Mouse (Mus musculus) MEL (cell line): ENCODE results near the gene Wnt3. TPM values are rescaled to one million over a fixed set of nuclear protein-coding genes. Genes with fewer than 3 reads are reported as not detected.

Experiments used
- DNase-seq: peaks from one replicate; pipeline ENCODE4 v3.0.0; 2011; ENCODE audit warnings: low read depth, low spot score
- H3K27ac ChIP-seq: 2 replicates; pipeline ENCODE4 v1.5.1; 2012; ENCODE audit warnings: low read depth, mild to moderate bottlenecking, control low read depth, low read length, moderate library complexity; ENCODE audit not compliant: control insufficient read depth
- H3K27me3 ChIP-seq, 2 experiments: fragments of 150-350 bp in 1 of 2; sonication (generic) in 1 of 2; 2 replicates each; pipeline ENCODE4 v1.6.1; 2012; ENCODE audit warnings: low read length in 2 of 2, mild to moderate bottlenecking in 2 of 2, improper control_type of control experiment in 1 of 2, moderate library complexity in 1 of 2; ENCODE audit not compliant: insufficient read depth in 2 of 2, control insufficient read depth in 1 of 2
- H3K36me3 ChIP-seq, 2 experiments: 2 replicates each; pipeline ENCODE4 v1.6.1; 2012 to 2014; ENCODE audit warnings: low read length in 2 of 2, improper control_type of control experiment in 1 of 2, inconsistent platforms in 1 of 2, mild to moderate bottlenecking in 1 of 2; ENCODE audit not compliant: insufficient read depth in 2 of 2, control insufficient read depth in 1 of 2
- H3K4me1 ChIP-seq, 2 experiments: fragments of 150-350 bp in 1 of 2; sonication (generic) in 1 of 2; 2 replicates each; pipeline ENCODE4 v1.6.1; 2012; ENCODE audit warnings: low read length in 2 of 2, improper control_type of control experiment in 1 of 2, mild to moderate bottlenecking in 1 of 2; ENCODE audit not compliant: insufficient read depth in 2 of 2, control insufficient read depth in 1 of 2
- H3K4me3 ChIP-seq, 2 experiments: fragments of 150-350 bp in 1 of 2; sonication (generic) in 1 of 2; 2 replicates each; pipeline ENCODE4 v1.5.1; 2012; ENCODE audit warnings: low read depth in 2 of 2, low read length in 2 of 2, mild to moderate bottlenecking in 2 of 2, moderate library complexity in 2 of 2, control low read depth in 1 of 2, improper control_type of control experiment in 1 of 2; ENCODE audit not compliant: control insufficient read depth in 1 of 2, insufficient read depth in 1 of 2
- H3K79me2 ChIP-seq: 2 replicates; pipeline ENCODE4 v1.6.1; 2012; ENCODE audit warnings: mild to moderate bottlenecking, low read length, moderate library complexity; ENCODE audit not compliant: control insufficient read depth, poor library complexity, insufficient read depth
- H3K9ac ChIP-seq: 2 replicates; pipeline ENCODE4 v1.6.1; 2012; ENCODE audit warnings: low read depth, mild to moderate bottlenecking, control low read depth, low read length, moderate library complexity; ENCODE audit not compliant: control insufficient read depth, poor library complexity, severe bottlenecking
- H3K9me3 ChIP-seq: fragments of 150-350 bp; sonication (generic); replicated peaks from 2 replicates; pipeline ENCODE4 v1.6.1; 2012; ENCODE audit warnings: mild to moderate bottlenecking, low read length, improper control_type of control experiment, moderate library complexity; ENCODE audit not compliant: insufficient read depth
- CTCF ChIP-seq, 3 experiments: IDR thresholded peaks in 2 of 3; conservative IDR thresholded peaks in 1 of 3; 2 replicates each; pipeline ENCODE4 v1.5.1; 2011 to 2012; ENCODE audit warnings: low read length in 3 of 3, low read depth in 2 of 3, mild to moderate bottlenecking in 2 of 3, improper control_type of control experiment in 1 of 3, inconsistent platforms in 1 of 3, mixed read lengths in 1 of 3, moderate library complexity in 1 of 3; ENCODE audit not compliant: control insufficient read depth in 1 of 3, insufficient read depth in 1 of 3, poor library complexity in 1 of 3, severe bottlenecking in 1 of 3
- E2F4 ChIP-seq: IDR thresholded peaks from 2 replicates; pipeline ENCODE4 v1.6.1; 2011; ENCODE audit warnings: low read depth, low read length, improper control_type of control experiment, borderline replicate concordance
- ELF1 ChIP-seq: IDR thresholded peaks from 2 replicates; pipeline ENCODE4 v1.6.1; 2014; ENCODE audit warnings: low read depth, mild to moderate bottlenecking, inconsistent platforms, low read length, improper control_type of control experiment, moderate library complexity
- GABPA ChIP-seq: IDR thresholded peaks from 2 replicates; pipeline ENCODE4 v1.6.1; 2012; ENCODE audit warnings: low read depth, mild to moderate bottlenecking, inconsistent platforms, low read length, improper control_type of control experiment, moderate library complexity
- HCFC1 ChIP-seq: IDR thresholded peaks from 2 replicates; pipeline ENCODE4 v1.6.1; 2012; ENCODE audit warnings: low read depth, mild to moderate bottlenecking, inconsistent platforms, low read length, improper control_type of control experiment, moderate library complexity
- MAFK ChIP-seq: IDR thresholded peaks from 2 replicates; pipeline ENCODE4 v1.6.1; 2011; ENCODE audit warnings: low read depth, mild to moderate bottlenecking, low read length, improper control_type of control experiment, borderline replicate concordance
- MAX ChIP-seq: IDR thresholded peaks from 2 replicates; pipeline ENCODE4 v1.6.1; 2011; ENCODE audit warnings: low read length, improper control_type of control experiment
- MAZ ChIP-seq: IDR thresholded peaks from 2 replicates; pipeline ENCODE4 v1.6.1; 2012; ENCODE audit warnings: low read depth, mild to moderate bottlenecking, inconsistent platforms, low read length, improper control_type of control experiment
- MXI1 ChIP-seq: IDR thresholded peaks from 2 replicates; pipeline ENCODE4 v1.6.1; 2011; ENCODE audit warnings: mild to moderate bottlenecking, low read depth, low read length, improper control_type of control experiment
- MYB ChIP-seq: IDR thresholded peaks from 2 replicates; pipeline ENCODE4 v1.6.1; 2011; ENCODE audit warnings: mild to moderate bottlenecking, low read depth, low read length, improper control_type of control experiment
- NELFE ChIP-seq: IDR thresholded peaks from 2 replicates; pipeline ENCODE4 v1.6.1; 2011; ENCODE audit warnings: low read depth, low read length, improper control_type of control experiment
- NRF1 ChIP-seq: IDR thresholded peaks from 2 replicates; pipeline ENCODE4 v1.6.1; 2014; ENCODE audit warnings: low read depth, mild to moderate bottlenecking, inconsistent platforms, low read length, improper control_type of control experiment, moderate library complexity; ENCODE audit not compliant: poor library complexity, insufficient read depth, severe bottlenecking
- POLR2AphosphoS2 ChIP-seq: IDR thresholded peaks from 2 replicates; pipeline ENCODE4 v1.6.1; 2011; ENCODE audit warnings: low read length, improper control_type of control experiment
- RAD21 ChIP-seq: IDR thresholded peaks from 2 replicates; pipeline ENCODE4 v1.6.1; 2011; ENCODE audit warnings: mild to moderate bottlenecking, low read depth, low read length, improper control_type of control experiment
- SMC3 ChIP-seq: IDR thresholded peaks from 2 replicates; pipeline ENCODE4 v1.6.1; 2011; ENCODE audit warnings: low read depth, low read length, improper control_type of control experiment
- TBP ChIP-seq: IDR thresholded peaks from 2 replicates; pipeline ENCODE4 v1.8.0; 2011; ENCODE audit warnings: low read depth, low read length, improper control_type of control experiment
- UBTF ChIP-seq: IDR thresholded peaks from 2 replicates; pipeline ENCODE4 v1.6.1; 2012; ENCODE audit warnings: low read depth, mild to moderate bottlenecking, inconsistent platforms, low read length, improper control_type of control experiment, moderate library complexity, borderline replicate concordance; ENCODE audit not compliant: insufficient read depth
- USF1 ChIP-seq: IDR thresholded peaks from 2 replicates; pipeline ENCODE4 v1.6.1; 2014; ENCODE audit warnings: low read depth, mild to moderate bottlenecking, inconsistent platforms, low read length, improper control_type of control experiment, moderate library complexity
- ZC3H11A ChIP-seq: IDR thresholded peaks from 2 replicates; pipeline ENCODE4 v1.6.1; 2012; ENCODE audit warnings: low read depth, mild to moderate bottlenecking, inconsistent platforms, low read length, improper control_type of control experiment
- ZNF384 ChIP-seq: IDR thresholded peaks from 2 replicates; pipeline ENCODE4 v1.6.1; 2012; ENCODE audit warnings: low read depth, mild to moderate bottlenecking, inconsistent platforms, low read length, improper control_type of control experiment
- polyA plus RNA-seq, 2 experiments: library from polyadenylated mRNA; stranded (reverse) in 1 of 2; unstranded in 1 of 2; fragments of >175 nt in 1 of 2; fragments of >200 nt in 1 of 2; gene quantifications; 2 replicates each; pipeline versions ENCODE4 v1.2.1 to v1.2.4; 2012; ENCODE audit warnings: low replicate concordance in 2 of 2, low read depth in 1 of 2; ENCODE audit not compliant: insufficient read length in 2 of 2, insufficient read depth in 1 of 2, missing spikeins in 1 of 2
- total RNA-seq: library from RNA; depleted of rRNA; stranded (reverse); fragments of 300-350 nt; gene quantifications from 2 replicates; pipeline ENCODE4 v1.2.3, GENCODE M21; 2012

Wnt3 gene
- total and polyA plus RNA-seq, 3 experiments = not detected

GRCm38 (mm10) chr11:103804126-103804525, 30.2 kb downstream of the Wnt3 start:
- Histone ChIP-seq H3K79me2 (no peaks in the 10 kb centered on the region), H3K4me1 (no peaks in the 10 kb centered on the region), H3K4me3 (no peak overlapping the region)

DNA sequence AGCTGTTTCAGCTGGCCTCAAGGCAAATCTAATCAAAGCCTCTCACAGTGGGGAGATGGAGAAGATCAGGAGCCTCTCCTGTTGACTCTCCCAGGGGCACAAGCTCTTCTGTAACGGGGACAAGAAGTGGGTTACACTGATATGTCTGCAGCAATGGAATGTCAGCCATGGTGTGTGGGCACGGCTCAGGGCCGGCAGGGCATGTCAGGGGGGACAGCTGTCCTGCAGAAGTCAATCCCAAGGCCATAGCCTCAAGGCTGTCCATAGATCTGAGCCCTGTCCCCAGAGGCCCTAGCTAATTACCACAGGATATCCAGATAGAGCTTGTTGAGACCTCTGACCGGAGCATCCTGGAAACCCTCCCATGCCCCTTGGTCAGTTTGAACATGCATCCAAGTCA, 30.9 kb downstream of the Wnt3 start:
- no peaks in the 10 kb centered on the region for H3K9me3 ChIP-seq
- H3K36me3 ChIP-seq = no peaks in the 10 kb centered on the region
- no peaks in the 10 kb centered on the region; a peak in 1 of 4 replicates for H3K27me3 ChIP-seq
- no peak overlapping the region for H3K4me3 ChIP-seq
- DNase-seq = no peak
- H3K4me1 ChIP-seq = no peaks in the 10 kb centered on the region
- no peak overlapping the region for H3K9ac ChIP-seq
- TF ChIP-seq CTCF (IDR thresholded peaks at IDR 0.05 in 2 of 3, conservative IDR thresholded peaks at IDR 0.05 in 1 of 3; ENCODE audit: control insufficient read depth in 1 of 3, insufficient read depth in 1 of 3, low read depth in 2 of 3, low read length in 3 of 3, poor library complexity in 1 of 3, severe bottlenecking in 1 of 3) (no peak), NELFE (no peak), RAD21 (no peak), E2F4 (no peak), MAX (no peak), SMC3 (no peak), USF1 (no peak), TBP (no peak), ZNF384 (no peak), MAFK (no peak), UBTF (no peak), GABPA (no peak), HCFC1 (no peak), MXI1 (no peak), MYB (no peak), ZC3H11A (no peak), ELF1 (no peak), NRF1 (no peak), MAZ (no peak)
- H3K27ac ChIP-seq = no peak overlapping the region
- H3K79me2 ChIP-seq = no peaks in the 10 kb centered on the region

More at GRCm38 (mm10) chr11:103804126-103804525, 30.2 kb downstream of the Wnt3 start:
- no peak for TF ChIP-seq POLR2AphosphoS2
- TF ChIP-seq, all 39 proteins: peak for 0
- Histone ChIP-seq H3K36me3 (no peaks in the 10 kb centered on the region), H3K27ac (no peak overlapping the region), H3K9me3 (no peaks in the 10 kb centered on the region), H3K27me3 (no peaks in the 10 kb centered on the region; a peak in 1 of 4 replicates), H3K9ac (no peak overlapping the region)
- no peak for DNase-seq
